Mouse (Mus musculus): ENCODE data around the gene Frs2.
"Not testable (repeated sequence)": the region's sequence is repeated elsewhere in the genome, so short reads cannot be mapped to it uniquely, and the experiment has no call there.

Frs2 gene

GRCm38 (mm10) chr10:117146421-117146820 lies 1.9 kb downstream of the Frs2 start:
- DNase-seq = no peak

DNA sequence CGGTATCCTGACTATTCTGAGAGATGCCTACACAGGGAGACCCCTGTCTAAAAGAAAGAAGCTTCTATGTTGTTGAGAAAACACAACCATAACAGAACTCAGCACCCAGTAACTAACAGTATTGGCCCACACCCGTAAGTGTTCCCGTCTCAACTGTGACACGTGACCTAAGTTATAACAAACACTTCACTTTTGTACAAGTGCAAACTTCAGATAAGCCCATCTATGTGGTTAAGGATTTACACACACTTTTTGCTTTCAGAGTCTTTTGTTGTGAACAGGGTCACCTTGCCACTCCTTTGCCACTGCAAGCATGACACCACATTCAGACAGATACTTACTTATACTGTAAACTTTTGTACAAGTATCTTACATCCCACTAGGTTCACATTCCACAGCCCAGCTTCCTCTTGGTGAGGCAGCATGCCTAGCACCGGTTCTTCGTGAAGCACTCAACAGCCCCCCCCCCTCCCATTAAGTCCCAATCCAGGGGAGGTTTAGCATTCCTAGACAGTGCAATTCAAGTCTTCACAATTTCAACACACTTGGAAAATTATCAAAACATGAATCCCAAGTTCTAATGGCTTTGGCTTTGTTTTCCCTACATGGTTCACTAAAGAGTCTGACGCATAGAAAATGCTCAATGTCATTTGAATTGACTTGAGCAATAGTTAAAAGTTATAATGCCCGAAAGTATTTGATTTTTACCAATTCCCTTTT lies 2.6 kb downstream of the Frs2 start:
- no peak for DNase-seq

- no peak for DNase-seq
Measured at GRCm38 (mm10) chr10:117144628-117145027, 3.7 kb downstream of the Frs2 start.

- DNase-seq = no peak
Measured at GRCm38 (mm10) chr10:117144071-117144470, 4.3 kb downstream of the Frs2 start.

GRCm38 (mm10) chr10:117143311-117143710 lies 5.0 kb downstream of the Frs2 start:
- no peak for DNase-seq

GRCm38 (mm10) chr10:117141939-117142552 lies 6.3 kb downstream of the Frs2 start:
- no peak for DNase-seq

DNA sequence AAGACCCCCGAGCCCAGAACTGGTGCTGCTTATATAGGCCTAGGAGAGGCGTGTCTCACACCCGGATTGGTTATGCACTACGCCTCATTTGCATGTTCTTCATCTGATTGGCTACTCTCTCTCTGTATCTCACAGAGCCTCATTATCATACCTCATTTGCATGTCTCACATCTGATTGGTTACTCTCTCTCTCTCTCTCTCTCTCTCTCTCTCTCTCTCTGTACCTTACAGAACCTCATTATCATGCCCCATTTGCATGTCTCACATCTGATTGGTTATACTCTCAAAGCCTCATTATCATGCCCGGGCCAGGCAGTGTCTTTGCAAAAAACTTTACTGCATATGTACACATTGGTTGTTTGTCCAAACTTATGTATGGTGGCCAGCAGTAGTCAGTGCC lies 16.8 kb downstream of the Frs2 start:
- not testable (repeated sequence) for DNase-seq

DNA sequence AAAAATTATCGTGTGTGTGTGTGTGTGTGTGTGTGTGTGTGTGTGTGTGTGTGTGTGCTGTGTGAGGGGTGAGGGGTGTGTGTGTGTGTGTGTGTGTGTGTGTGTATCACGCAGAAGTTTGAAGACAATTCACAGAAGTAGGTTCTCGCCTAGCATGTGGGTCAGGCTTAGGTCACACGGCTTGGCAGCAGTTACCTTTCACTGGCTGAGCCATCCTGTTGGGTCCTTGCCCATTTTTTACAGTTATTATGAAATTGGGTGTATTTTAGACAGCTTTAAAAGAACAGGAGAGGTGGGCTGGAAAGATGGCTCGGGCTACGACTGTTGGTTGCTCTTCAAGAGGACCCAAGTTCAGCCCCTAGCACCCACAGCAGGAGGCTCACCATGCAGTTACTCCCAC lies 18.3 kb downstream of the Frs2 start:
- DNase-seq = no peak

- no peak for DNase-seq
Measured at GRCm38 (mm10) chr10:117128693-117129092, 19.6 kb downstream of the Frs2 start.

- DNase-seq = no peak
Measured at GRCm38 (mm10) chr10:117127480-117127879, 20.9 kb downstream of the Frs2 start.

DNA sequence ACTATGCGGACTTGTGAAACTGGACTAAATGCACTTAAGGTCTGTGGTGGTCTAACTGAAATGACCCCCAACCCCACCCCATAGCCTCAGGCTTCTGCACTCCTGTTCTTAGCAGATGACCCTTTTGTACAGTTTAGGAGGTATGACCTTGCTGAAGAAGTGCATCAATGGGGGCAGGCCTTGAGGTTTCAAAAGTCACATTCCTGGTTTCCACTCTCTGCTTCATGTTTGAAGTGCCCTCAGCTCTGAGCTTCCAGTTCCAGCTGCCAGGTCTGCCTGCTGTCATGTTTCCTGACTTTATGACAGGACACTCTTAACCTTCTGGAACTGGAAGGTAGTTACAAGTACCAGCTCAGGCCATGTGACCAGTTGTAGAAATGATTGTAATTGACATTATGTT lies 21.6 kb downstream of the Frs2 start:
- DNase-seq = no peak

- no peak for DNase-seq
Measured at GRCm38 (mm10) chr10:117126233-117126632, 22.1 kb downstream of the Frs2 start.

- no peak for DNase-seq
Measured at GRCm38 (mm10) chr10:117121448-117121847, 26.9 kb downstream of the Frs2 start.

- DNase-seq = no peak
Measured at GRCm38 (mm10) chr10:117120051-117120666, 28.2 kb downstream of the Frs2 start.

- peak; percentile 37 for DNase-seq
Measured at GRCm38 (mm10) chr10:117119531-117119930, 28.8 kb downstream of the Frs2 start.

- DNase-seq = peak; percentile 68
Measured at GRCm38 (mm10) chr10:117118421-117118831, 29.9 kb downstream of the Frs2 start.

DNA sequence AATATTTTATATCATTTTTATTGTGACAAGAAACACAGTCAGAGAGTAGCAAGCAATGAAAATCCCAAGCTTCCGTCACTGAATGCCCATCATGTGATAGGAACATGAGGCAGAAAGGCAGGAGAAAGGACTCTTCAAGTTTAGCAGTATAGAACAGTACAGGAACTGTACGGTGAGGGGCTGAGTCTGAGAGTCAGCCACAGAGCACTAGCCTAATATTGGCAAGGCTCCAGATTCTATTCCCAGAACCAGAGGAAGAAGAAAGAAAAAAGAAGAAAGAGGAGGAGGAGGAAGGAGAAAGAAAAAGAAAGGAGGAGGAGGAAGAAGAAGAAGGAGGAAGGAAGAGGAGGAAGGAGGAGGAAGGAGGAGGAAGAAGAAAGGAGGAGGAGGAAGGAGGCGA lies 32.7 kb downstream of the Frs2 start:
- DNase-seq = no peak

DNA sequence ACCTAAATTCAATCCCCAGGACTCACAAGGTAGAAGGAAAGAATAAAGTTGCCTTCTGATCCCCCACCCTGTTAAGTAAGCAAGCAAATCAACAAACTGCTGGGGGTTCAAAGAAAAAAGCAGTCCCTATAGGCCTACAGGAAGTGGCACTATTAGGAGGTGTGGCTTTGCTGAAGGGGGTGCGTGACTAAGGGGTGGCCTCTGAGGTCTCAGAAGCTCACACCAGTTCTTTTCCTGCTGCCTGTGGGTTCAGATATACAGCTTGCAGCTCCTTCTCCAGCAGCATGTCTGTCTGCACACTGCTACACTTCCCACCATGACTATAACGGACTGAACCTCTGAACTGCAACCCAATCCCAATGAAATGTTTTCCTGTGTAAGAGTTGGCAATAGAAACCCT lies 35.8 kb downstream of the Frs2 start:
- peak; percentile 64 for DNase-seq

GRCm38 (mm10) chr10:117111455-117111854 lies 36.9 kb downstream of the Frs2 start:
- DNase-seq = no peak

- peak; percentile 52 for DNase-seq
Measured at GRCm38 (mm10) chr10:117110271-117110670, 38.1 kb downstream of the Frs2 start.

GRCm38 (mm10) chr10:117106686-117107085 lies 41.6 kb downstream of the Frs2 start:
- DNase-seq = no peak

GRCm38 (mm10) chr10:117106244-117106643 lies 42.1 kb downstream of the Frs2 start:
- no peak for DNase-seq

GRCm38 (mm10) chr10:117105015-117105414 lies 43.3 kb downstream of the Frs2 start:
- no peak for DNase-seq

Measured in thymus, postnatal 4 days (tissue).